Mouse (Mus musculus) E14TG2a.4 (cell line): ENCODE results near the gene Corin.

Experiments used
- CTCF ChIP-seq: conservative IDR thresholded peaks from 2 replicates; pipeline ENCODE4 v1.5.1; 2014; ENCODE audit warnings: low read length
- NANOG ChIP-seq: IDR thresholded peaks from 2 replicates; pipeline ENCODE4 v1.6.1; 2014; ENCODE audit warnings: borderline replicate concordance, low read length, mixed read lengths
- POU5F1 ChIP-seq: IDR thresholded peaks from 2 replicates; pipeline ENCODE4 v1.6.1; 2014; ENCODE audit warnings: low read length, borderline replicate concordance

GRCm38 (mm10) chr5:72446104-72446503, 58.2 kb downstream of the Corin start:
- no peak for TF ChIP-seq CTCF
- no peak for TF ChIP-seq NANOG
- TF ChIP-seq POU5F1, result no peak
